Mouse (Mus musculus): ENCODE results near the gene Higd1b. TPM values are rescaled to one million over a fixed set of nuclear protein-coding genes. Genes with fewer than 3 reads are reported as not detected.

Gene Higd1b
- polyA plus RNA-seq, 1 experiment from 2014 or later: not detected

- WGBS: 7% methylated on average over 3 of the region's 3 CpGs
- no peak overlapping the region; the same call in 1 of the 2 replicates for H3K4me3 ChIP-seq
- no peaks in the 10 kb centered on the region for H3K9me3 ChIP-seq (replicated peaks)
- no peak for DNase-seq (ENCODE audit: low spot score)
- no peak overlapping the region for H3K27ac ChIP-seq
- peaks cover 36% of the 10 kb centered on the region for H3K4me1 ChIP-seq
- H3K27me3 ChIP-seq (ENCODE audit: low read depth, poor library complexity, severe bottlenecking): no peaks in the 10 kb centered on the region
- no peaks in the 10 kb centered on the region for H3K36me3 ChIP-seq
Measured at GRCm38 (mm10) chr11:102820432-102820831, 15.2 kb upstream of the Higd1b start.

DNA sequence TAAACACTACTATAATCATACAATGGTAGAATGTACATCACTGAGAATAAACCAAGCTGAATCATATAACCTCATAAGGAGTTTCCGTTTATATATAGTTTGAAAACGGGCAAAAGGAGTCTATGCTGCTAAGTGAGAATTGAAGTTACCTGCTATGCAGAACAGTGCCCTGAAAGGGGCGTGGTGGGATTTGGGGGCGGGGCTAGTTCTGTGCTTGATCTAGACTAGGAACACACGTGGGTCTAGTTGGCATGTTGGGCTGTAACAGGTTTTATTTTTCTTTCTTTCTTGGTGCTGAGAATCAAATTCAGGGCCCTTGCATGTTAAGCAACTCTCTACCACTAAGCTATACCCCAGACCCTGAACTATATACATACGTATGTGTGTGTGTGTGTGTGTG, 14.4 kb upstream of the Higd1b start:
- no peak overlapping the region for H3K27ac ChIP-seq
- no peaks in the 10 kb centered on the region for H3K36me3 ChIP-seq
- no peak overlapping the region for H3K4me3 ChIP-seq
- WGBS: 57% methylated on average over 6 of the region's 6 CpGs
- no peaks in the 10 kb centered on the region for H3K27me3 ChIP-seq (ENCODE audit: low read depth, poor library complexity, severe bottlenecking)
- H3K4me1 ChIP-seq: peaks cover 30% of the 10 kb centered on the region
- no peaks in the 10 kb centered on the region for H3K9me3 ChIP-seq (replicated peaks)
- DNase-seq (ENCODE audit: low spot score): no peak

DNA sequence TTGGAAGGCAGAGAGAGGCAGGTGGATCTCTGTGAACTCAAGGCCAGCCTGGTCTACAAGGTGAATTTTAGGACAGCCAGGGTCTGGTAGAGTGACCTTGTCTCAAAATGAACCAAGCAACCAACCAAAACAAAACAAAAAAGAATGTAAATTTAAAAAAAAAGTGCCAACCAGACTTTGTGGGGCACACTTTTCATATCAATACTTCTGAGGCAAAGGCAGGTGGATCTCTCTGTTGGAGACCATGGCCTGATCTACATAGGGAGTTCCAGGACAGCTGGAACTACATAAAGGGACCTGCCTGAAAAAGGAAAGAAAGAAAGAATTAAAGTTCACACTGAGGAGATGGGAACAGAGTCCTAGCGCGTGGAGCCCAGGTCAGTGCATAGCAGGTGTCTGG, 9.2 kb upstream of the Higd1b start:
- Histone ChIP-seq H3K4me3 (no peak overlapping the region), H3K9me3 (replicated peaks) (no peaks in the 10 kb centered on the region), H3K27me3 (ENCODE audit: low read depth, poor library complexity, severe bottlenecking) (no peaks in the 10 kb centered on the region), H3K4me1 (0 out of 2 replicates have a peak, but pooled peaks cover 2% of the 10 kb centered on the region), H3K27ac (no peak overlapping the region), H3K36me3 (no peaks in the 10 kb centered on the region)
- DNase-seq (ENCODE audit: low spot score): no peak
- WGBS: 78% methylated on average over 2 of the region's 2 CpGs

- Histone ChIP-seq H3K4me1 (0 out of 2 replicates have a peak, but pooled peaks cover 2% of the 10 kb centered on the region), H3K27ac (no peak overlapping the region), H3K27me3 (ENCODE audit: low read depth, poor library complexity, severe bottlenecking) (no peaks in the 10 kb centered on the region), H3K4me3 (no peak overlapping the region), H3K36me3 (no peaks in the 10 kb centered on the region), H3K9me3 (replicated peaks) (no peaks in the 10 kb centered on the region)
- WGBS: 52% methylated on average over 4 of the region's 4 CpGs
- DNase-seq (ENCODE audit: low spot score): no peak
Measured at GRCm38 (mm10) chr11:102827097-102827496, 8.6 kb upstream of the Higd1b start.

GRCm38 (mm10) chr11:102830276-102830675, 5.4 kb upstream of the Higd1b start:
- no peak for DNase-seq (ENCODE audit: low spot score)
- Histone ChIP-seq H3K4me1 (0 out of 2 replicates have a peak, but pooled peaks cover 6% of the 10 kb centered on the region), H3K27ac (no peak overlapping the region), H3K9me3 (replicated peaks) (no peaks in the 10 kb centered on the region), H3K36me3 (no peaks in the 10 kb centered on the region), H3K4me3 (no peak overlapping the region), H3K27me3 (ENCODE audit: low read depth, poor library complexity, severe bottlenecking) (no peaks in the 10 kb centered on the region)
- 78% methylated on average over 4 of the region's 4 CpGs for WGBS

- Histone ChIP-seq H3K36me3 (peaks cover 22% of the 10 kb centered on the region), H3K4me3 (no peak overlapping the region), H3K27ac (no peak overlapping the region), H3K4me1 (0 out of 2 replicates have a peak, but pooled peaks cover 6% of the 10 kb centered on the region), H3K27me3 (ENCODE audit: low read depth, poor library complexity, severe bottlenecking) (no peaks in the 10 kb centered on the region), H3K9me3 (replicated peaks) (no peaks in the 10 kb centered on the region)
- 75% methylated on average over 18 of the region's 18 CpGs for WGBS
- DNase-seq (ENCODE audit: low spot score): no peak
Measured at GRCm38 (mm10) chr11:102832700-102833297, 2.9 kb upstream of the Higd1b start.

- Histone ChIP-seq H3K9me3 (replicated peaks) (no peaks in the 10 kb centered on the region), H3K4me1 (0 out of 2 replicates have a peak, but pooled peaks cover 6% of the 10 kb centered on the region), H3K27ac (no peak overlapping the region), H3K36me3 (peaks cover 36% of the 10 kb centered on the region), H3K4me3 (no peak overlapping the region), H3K27me3 (ENCODE audit: low read depth, poor library complexity, severe bottlenecking) (no peaks in the 10 kb centered on the region)
- no peak for DNase-seq (ENCODE audit: low spot score)
- 93% methylated on average over 10 of the region's 10 CpGs for WGBS
Measured at GRCm38 (mm10) chr11:102834219-102834618, 1.4 kb upstream of the Higd1b start.

GRCm38 (mm10) chr11:102836146-102836545, 497 bp downstream of the Higd1b start:
- Histone ChIP-seq H3K36me3 (peaks cover 55% of the 10 kb centered on the region), H3K4me3 (no peak overlapping the region), H3K27me3 (ENCODE audit: low read depth, poor library complexity, severe bottlenecking) (no peaks in the 10 kb centered on the region), H3K4me1 (0 out of 2 replicates have a peak, but pooled peaks cover 6% of the 10 kb centered on the region), H3K9me3 (replicated peaks) (no peaks in the 10 kb centered on the region), H3K27ac (no peak overlapping the region)
- WGBS: 92% methylated on average over 9 of the region's 9 CpGs
- DNase-seq (ENCODE audit: low spot score): no peak

GRCm38 (mm10) chr11:102837385-102837784, 1.7 kb downstream of the Higd1b start:
- H3K27ac ChIP-seq: no peak overlapping the region
- no peaks in the 10 kb centered on the region for H3K9me3 ChIP-seq (replicated peaks)
- 90% methylated on average over 1 of the region's 1 CpGs for WGBS
- no peak for DNase-seq (ENCODE audit: low spot score)
- H3K36me3 ChIP-seq: peaks cover 68% of the 10 kb centered on the region
- H3K4me3 ChIP-seq: no peak overlapping the region
- H3K27me3 ChIP-seq (ENCODE audit: low read depth, poor library complexity, severe bottlenecking): no peaks in the 10 kb centered on the region
- 0 out of 2 replicates have a peak, but pooled peaks cover 6% of the 10 kb centered on the region for H3K4me1 ChIP-seq

DNA sequence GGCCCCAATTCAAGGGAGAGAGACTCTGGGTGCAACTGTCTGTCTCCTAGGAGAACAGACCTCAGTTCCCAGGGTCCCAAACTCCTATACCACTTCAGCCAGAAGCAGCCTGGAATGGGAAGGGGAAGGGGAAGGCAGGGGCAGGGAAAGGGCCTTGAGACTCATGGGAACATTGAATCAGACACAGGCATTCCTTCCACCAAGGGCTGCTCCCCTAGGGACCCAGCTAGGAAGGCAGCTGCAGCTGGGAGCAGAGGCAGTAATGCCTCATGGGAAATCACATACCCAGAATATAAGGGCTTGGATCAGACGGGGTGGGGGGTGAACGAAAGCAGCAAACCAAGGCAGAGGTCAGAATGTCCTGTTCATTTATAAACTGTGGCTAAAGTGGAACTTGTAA, 2.5 kb downstream of the Higd1b start:
- H3K4me1 ChIP-seq: 0 out of 2 replicates have a peak, but pooled peaks cover under 1% of the 10 kb centered on the region
- WGBS: 92% methylated on average over 2 of the region's 2 CpGs
- no peak overlapping the region for H3K4me3 ChIP-seq
- H3K27me3 ChIP-seq (ENCODE audit: low read depth, poor library complexity, severe bottlenecking): no peaks in the 10 kb centered on the region
- no peaks in the 10 kb centered on the region for H3K9me3 ChIP-seq (replicated peaks)
- H3K36me3 ChIP-seq: peaks cover 75% of the 10 kb centered on the region
- DNase-seq (ENCODE audit: low spot score): no peak
- H3K27ac ChIP-seq: no peak overlapping the region

DNA sequence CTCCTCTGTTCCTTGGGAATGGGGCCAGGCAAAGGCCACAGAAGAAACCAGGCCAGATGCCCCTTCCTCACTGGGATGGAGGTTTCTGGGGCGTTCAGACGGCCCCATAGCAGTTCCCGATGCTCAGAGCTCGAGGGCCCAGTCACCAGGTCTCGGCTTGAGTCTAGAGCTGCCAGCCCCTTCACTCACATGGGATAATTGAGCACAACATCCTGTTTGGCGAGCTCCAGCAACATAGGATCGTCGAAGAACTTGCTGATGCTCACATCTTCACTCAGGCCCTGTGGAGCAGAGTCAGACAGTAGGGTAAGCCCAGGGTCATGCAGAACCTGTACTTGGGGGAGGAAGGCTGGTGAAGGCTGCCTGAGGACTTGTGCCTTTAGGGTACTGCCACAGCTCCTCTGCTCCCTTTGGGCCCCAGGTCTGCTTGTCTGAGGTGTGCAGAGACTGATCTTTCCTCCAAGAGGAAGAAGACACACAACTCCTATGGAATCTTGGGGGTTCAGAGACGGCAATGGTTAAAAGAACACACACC, 3.0 kb downstream of the Higd1b start:
- Histone ChIP-seq H3K4me1 (no peaks in the 10 kb centered on the region), H3K36me3 (peaks cover 81% of the 10 kb centered on the region), H3K27me3 (ENCODE audit: low read depth, poor library complexity, severe bottlenecking) (no peaks in the 10 kb centered on the region), H3K27ac (no peak overlapping the region), H3K4me3 (no peak overlapping the region), H3K9me3 (replicated peaks) (no peaks in the 10 kb centered on the region)
- 92% methylated on average over 9 of the region's 9 CpGs for WGBS
- DNase-seq (ENCODE audit: low spot score): no peak

- WGBS: 67% methylated on average over 10 of the region's 10 CpGs
- Histone ChIP-seq H3K4me1 (no peaks in the 10 kb centered on the region), H3K4me3 (no peak overlapping the region), H3K27ac (no peak overlapping the region), H3K36me3 (peaks cover 100% of the 10 kb centered on the region), H3K27me3 (ENCODE audit: low read depth, poor library complexity, severe bottlenecking) (no peaks in the 10 kb centered on the region), H3K9me3 (replicated peaks) (no peaks in the 10 kb centered on the region)
- DNase-seq (ENCODE audit: low spot score): no peak
Measured at GRCm38 (mm10) chr11:102845926-102846325, 10.3 kb downstream of the Higd1b start.

GRCm38 (mm10) chr11:102851883-102852282, 16.2 kb downstream of the Higd1b start:
- H3K4me1 ChIP-seq: peaks cover 17% of the 10 kb centered on the region
- WGBS: 73% methylated on average over 5 of the region's 5 CpGs
- no peaks in the 10 kb centered on the region for H3K27me3 ChIP-seq (ENCODE audit: low read depth, poor library complexity, severe bottlenecking)
- H3K4me3 ChIP-seq: no peak overlapping the region
- peak; percentile 69 for DNase-seq (ENCODE audit: low spot score)
- no peaks in the 10 kb centered on the region for H3K9me3 ChIP-seq (replicated peaks)
- H3K36me3 ChIP-seq: peaks cover 93% of the 10 kb centered on the region
- no peak overlapping the region for H3K27ac ChIP-seq

All from limb, embryonic 10.5 days (tissue).